Mouse (Mus musculus) brain, adult 2 months (tissue): Measurements from ENCODE around the gene Tax1bp3.

Source experiments
- DNase-seq: peaks from one replicate; pipeline ENCODE4 v3.0.0; 2011; ENCODE audit warnings: low read depth, low spot score

The Tax1bp3 gene

GRCm38 (mm10) chr11:73228881-73229280 lies 52.0 kb downstream of the Tax1bp3 start:
- DNase-seq: no peak

GRCm38 (mm10) chr11:73230081-73230480 lies 53.2 kb downstream of the Tax1bp3 start:
- DNase-seq: no peak

GRCm38 (mm10) chr11:73232513-73232912 lies 55.6 kb downstream of the Tax1bp3 start:
- peak; percentile 21 for DNase-seq
